Mouse (Mus musculus): ENCODE measurements at regions not wholly inside any gene's neighbourhood (a gene's known extent, or its start where the extent isn't known, plus 50 kb on each side); places are given as distances from the start of the nearest gene placed in this dataset.

- Histone ChIP-seq H3K4me3 (no peak overlapping the region), H3K27me3 (ENCODE audit: low read depth, poor library complexity, severe bottlenecking) (no peaks in the 10 kb centered on the region)
- 84% methylated on average over 6 of the region's 6 CpGs for WGBS
Measured at GRCm38 (mm10) chr4:105992581-105993127, 203.0 kb downstream of the Gm12728 start.

GRCm38 (mm10) chr4:105994390-105994798 is 204.7 kb downstream of the Gm12728 start:
- H3K9me3 ChIP-seq (replicated peaks): no peaks in the 10 kb centered on the region
- no peaks in the 10 kb centered on the region; the same call in 1 of the 2 replicates for H3K4me1 ChIP-seq
- no peak overlapping the region for H3K4me3 ChIP-seq
- H3K27ac ChIP-seq (replicated peaks): no peak overlapping the region
- H3K27me3 ChIP-seq (ENCODE audit: low read depth, poor library complexity, severe bottlenecking): no peaks in the 10 kb centered on the region
- H3K36me3 ChIP-seq: no peaks in the 10 kb centered on the region
- no peak for DNase-seq (ENCODE audit: low spot score)
- WGBS: 87% methylated on average over 14 of the region's 14 CpGs

More at GRCm38 (mm10) chr4:105992581-105993127, 203.0 kb downstream of the Gm12728 start:
- Histone ChIP-seq H3K36me3 (no peaks in the 10 kb centered on the region), H3K9me3 (replicated peaks) (no peaks in the 10 kb centered on the region), H3K27ac (replicated peaks) (no peak overlapping the region), H3K4me1 (no peaks in the 10 kb centered on the region; the same call in 1 of the 2 replicates)
- DNase-seq (ENCODE audit: low spot score): no peak

- Histone ChIP-seq H3K9me3 (replicated peaks) (no peaks in the 10 kb centered on the region), H3K27ac (replicated peaks) (no peak overlapping the region), H3K27me3 (ENCODE audit: low read depth, poor library complexity, severe bottlenecking) (no peaks in the 10 kb centered on the region), H3K4me1 (no peaks in the 10 kb centered on the region; the same call in 1 of the 2 replicates), H3K36me3 (no peaks in the 10 kb centered on the region), H3K4me3 (no peak overlapping the region)
- WGBS: 75% methylated on average over 4 of the region's 4 CpGs
- no peak for DNase-seq (ENCODE audit: low spot score)
Measured at GRCm38 (mm10) chr4:105996060-105996459, 206.4 kb downstream of the Gm12728 start.

- Histone ChIP-seq H3K27ac (replicated peaks) (no peak overlapping the region), H3K36me3 (no peaks in the 10 kb centered on the region), H3K9me3 (replicated peaks) (no peaks in the 10 kb centered on the region), H3K4me1 (no peaks in the 10 kb centered on the region; the same call in 1 of the 2 replicates), H3K4me3 (no peak overlapping the region), H3K27me3 (ENCODE audit: low read depth, poor library complexity, severe bottlenecking) (no peaks in the 10 kb centered on the region)
- no peak for DNase-seq (ENCODE audit: low spot score)
- 78% methylated on average over 3 of the region's 3 CpGs for WGBS
Measured at GRCm38 (mm10) chr4:105996893-105997630, 207.4 kb downstream of the Gm12728 start.

GRCm38 (mm10) chr4:106002516-106002915 is 212.8 kb downstream of the Gm12728 start:
- H3K36me3 ChIP-seq: no peaks in the 10 kb centered on the region
- no peak for DNase-seq (ENCODE audit: low spot score)
- no peaks in the 10 kb centered on the region for H3K9me3 ChIP-seq (replicated peaks)
- no peak overlapping the region for H3K4me3 ChIP-seq
- H3K27ac ChIP-seq (replicated peaks): no peak overlapping the region
- no peaks in the 10 kb centered on the region; the same call in 1 of the 2 replicates for H3K4me1 ChIP-seq
- H3K27me3 ChIP-seq (ENCODE audit: low read depth, poor library complexity, severe bottlenecking): no peaks in the 10 kb centered on the region
- WGBS: 84% methylated on average over 3 of the region's 3 CpGs

- Histone ChIP-seq H3K36me3 (no peaks in the 10 kb centered on the region), H3K27ac (replicated peaks) (no peak overlapping the region), H3K9me3 (replicated peaks) (no peaks in the 10 kb centered on the region), H3K4me1 (no peaks in the 10 kb centered on the region), H3K4me3 (no peak overlapping the region), H3K27me3 (ENCODE audit: low read depth, poor library complexity, severe bottlenecking) (no peaks in the 10 kb centered on the region)
- no peak for DNase-seq (ENCODE audit: low spot score)
- WGBS: 86% methylated on average over 5 of the region's 5 CpGs
Measured at GRCm38 (mm10) chr4:106005936-106006335, 216.3 kb downstream of the Gm12728 start.

- Histone ChIP-seq H3K27ac (replicated peaks) (no peak overlapping the region), H3K9me3 (replicated peaks) (no peaks in the 10 kb centered on the region), H3K36me3 (no peaks in the 10 kb centered on the region), H3K4me3 (no peak overlapping the region), H3K27me3 (ENCODE audit: low read depth, poor library complexity, severe bottlenecking) (no peaks in the 10 kb centered on the region), H3K4me1 (no peaks in the 10 kb centered on the region)
- 85% methylated on average over 8 of the region's 8 CpGs for WGBS
- DNase-seq (ENCODE audit: low spot score): no peak
Measured at GRCm38 (mm10) chr4:106007334-106008190, 217.9 kb downstream of the Gm12728 start.

- Histone ChIP-seq H3K27me3 (ENCODE audit: low read depth, poor library complexity, severe bottlenecking) (no peaks in the 10 kb centered on the region), H3K4me1 (peaks cover 4% of the 10 kb centered on the region; the same call in 1 of the 2 replicates), H3K36me3 (no peaks in the 10 kb centered on the region), H3K27ac (replicated peaks) (no peak overlapping the region), H3K9me3 (replicated peaks) (no peaks in the 10 kb centered on the region), H3K4me3 (no peak overlapping the region)
- no peak for DNase-seq (ENCODE audit: low spot score)
- WGBS: 90% methylated on average over 6 of the region's 6 CpGs
Measured at GRCm38 (mm10) chr4:106017065-106017646, 227.5 kb downstream of the Gm12728 start.

GRCm38 (mm10) chr4:106018936-106019335 is 229.3 kb downstream of the Gm12728 start:
- no peak for DNase-seq (ENCODE audit: low spot score)
- no peak overlapping the region for H3K4me3 ChIP-seq
- 75% methylated on average over 4 of the region's 4 CpGs for WGBS
- H3K9me3 ChIP-seq (replicated peaks): no peaks in the 10 kb centered on the region
- H3K4me1 ChIP-seq: peaks cover 4% of the 10 kb centered on the region; the same call in 1 of the 2 replicates
- no peaks in the 10 kb centered on the region for H3K27me3 ChIP-seq (ENCODE audit: low read depth, poor library complexity, severe bottlenecking)
- no peaks in the 10 kb centered on the region for H3K36me3 ChIP-seq
- H3K27ac ChIP-seq (replicated peaks): no peak overlapping the region

- H3K27me3 ChIP-seq (ENCODE audit: low read depth, poor library complexity, severe bottlenecking): no peaks in the 10 kb centered on the region
- DNase-seq (ENCODE audit: low spot score): no peak
- no peaks in the 10 kb centered on the region for H3K9me3 ChIP-seq (replicated peaks)
- no peak overlapping the region for H3K4me3 ChIP-seq
- peaks cover 4% of the 10 kb centered on the region; the same call in 1 of the 2 replicates for H3K4me1 ChIP-seq
- no peak overlapping the region for H3K27ac ChIP-seq (replicated peaks)
- 80% methylated on average over 4 of the region's 4 CpGs for WGBS
- no peaks in the 10 kb centered on the region for H3K36me3 ChIP-seq
Measured at GRCm38 (mm10) chr4:106020338-106020737, 230.7 kb downstream of the Gm12728 start.

- no peaks in the 10 kb centered on the region for H3K27me3 ChIP-seq (ENCODE audit: low read depth, poor library complexity, severe bottlenecking)
- H3K27ac ChIP-seq (replicated peaks): no peak overlapping the region
- no peaks in the 10 kb centered on the region for H3K36me3 ChIP-seq
- H3K9me3 ChIP-seq (replicated peaks): no peaks in the 10 kb centered on the region
- WGBS: 93% methylated on average over 1 of the region's 1 CpGs
- H3K4me3 ChIP-seq: no peak overlapping the region
- peaks cover 4% of the 10 kb centered on the region; the same call in 1 of the 2 replicates for H3K4me1 ChIP-seq
- no peak for DNase-seq (ENCODE audit: low spot score)
Measured at GRCm38 (mm10) chr4:106024591-106024990, 234.9 kb downstream of the Gm12728 start.

GRCm38 (mm10) chr4:106025966-106026637 is 236.4 kb downstream of the Gm12728 start:
- no peak for DNase-seq (ENCODE audit: low spot score)
- Histone ChIP-seq H3K4me3 (no peak overlapping the region), H3K27ac (replicated peaks) (no peak overlapping the region), H3K36me3 (no peaks in the 10 kb centered on the region), H3K9me3 (replicated peaks) (no peaks in the 10 kb centered on the region), H3K4me1 (no peaks in the 10 kb centered on the region), H3K27me3 (ENCODE audit: low read depth, poor library complexity, severe bottlenecking) (no peaks in the 10 kb centered on the region)
- 81% methylated on average over 15 of the region's 15 CpGs for WGBS
